Mouse (Mus musculus) neural tube, embryonic 13.5 days (tissue): ENCODE results near the gene Tle3. TPM values are rescaled to one million over a fixed set of nuclear protein-coding genes. Genes with fewer than 3 reads are reported as not detected.

Source experiments
- ATAC-seq: fragments of 200-750 bp; cut with Nextera tagmentation; 2 replicates; pipeline ENCODE4 v1.8.0; 2017; ENCODE audit warnings: low read depth, mild to moderate bottlenecking, moderate TSS enrichment, moderate library complexity
- H3K27ac ChIP-seq: fragments of 300-500 bp; sonication (generic); replicated peaks from 2 replicates; pipeline ENCODE4 v1.5.1; 2015; ENCODE audit warnings: moderate library complexity, mild to moderate bottlenecking, inconsistent platforms
- H3K27me3 ChIP-seq: fragments of 300-500 bp; sonication (generic); 2 replicates; pipeline ENCODE4 v1.6.1; 2015; ENCODE audit warnings: mild to moderate bottlenecking, inconsistent platforms
- H3K36me3 ChIP-seq: fragments of 300-500 bp; sonication (generic); 2 replicates; pipeline ENCODE4 v1.6.1; 2015; ENCODE audit warnings: mild to moderate bottlenecking, inconsistent platforms
- H3K4me1 ChIP-seq: fragments of 300-500 bp; sonication (generic); replicated peaks from 2 replicates; pipeline ENCODE4 v1.6.1; 2015; ENCODE audit warnings: inconsistent platforms
- H3K4me2 ChIP-seq: fragments of 300-500 bp; sonication (generic); 2 replicates; pipeline ENCODE4 v1.6.1; 2015; ENCODE audit warnings: inconsistent platforms, mild to moderate bottlenecking, moderate library complexity
- H3K4me3 ChIP-seq: fragments of 300-500 bp; sonication (generic); 2 replicates; pipeline ENCODE4 v1.5.1; 2015; ENCODE audit warnings: mild to moderate bottlenecking, inconsistent platforms
- H3K9ac ChIP-seq: fragments of 300-500 bp; sonication (generic); 2 replicates; pipeline ENCODE4 v1.6.1; 2015; ENCODE audit warnings: moderate library complexity, mild to moderate bottlenecking, inconsistent platforms
- H3K9me3 ChIP-seq: fragments of 300-500 bp; sonication (generic); 2 replicates; pipeline ENCODE4 v1.6.1; 2016; ENCODE audit warnings: inconsistent platforms
- WGBS: fragments of 180-500 bp; shearing (Covaris S2); methylation state at CpG from one replicate; pipeline ENCODE4 v1.1.7; 2015; 5-methylcytosine and 5-hydroxymethylcytosine counted together
- polyA plus RNA-seq: library from polyadenylated mRNA; unstranded; fragments of >200 nt; fragmentation: Nextera tagmentation; extraction: Ambion mirVana; gene quantifications from 2 replicates; pipeline ENCODE4 v1.2.1, GENCODE M21; 2015

Tle3 gene
- polyA plus RNA-seq, 1 experiment from 2014 or later = 31.1 TPM

DNA sequence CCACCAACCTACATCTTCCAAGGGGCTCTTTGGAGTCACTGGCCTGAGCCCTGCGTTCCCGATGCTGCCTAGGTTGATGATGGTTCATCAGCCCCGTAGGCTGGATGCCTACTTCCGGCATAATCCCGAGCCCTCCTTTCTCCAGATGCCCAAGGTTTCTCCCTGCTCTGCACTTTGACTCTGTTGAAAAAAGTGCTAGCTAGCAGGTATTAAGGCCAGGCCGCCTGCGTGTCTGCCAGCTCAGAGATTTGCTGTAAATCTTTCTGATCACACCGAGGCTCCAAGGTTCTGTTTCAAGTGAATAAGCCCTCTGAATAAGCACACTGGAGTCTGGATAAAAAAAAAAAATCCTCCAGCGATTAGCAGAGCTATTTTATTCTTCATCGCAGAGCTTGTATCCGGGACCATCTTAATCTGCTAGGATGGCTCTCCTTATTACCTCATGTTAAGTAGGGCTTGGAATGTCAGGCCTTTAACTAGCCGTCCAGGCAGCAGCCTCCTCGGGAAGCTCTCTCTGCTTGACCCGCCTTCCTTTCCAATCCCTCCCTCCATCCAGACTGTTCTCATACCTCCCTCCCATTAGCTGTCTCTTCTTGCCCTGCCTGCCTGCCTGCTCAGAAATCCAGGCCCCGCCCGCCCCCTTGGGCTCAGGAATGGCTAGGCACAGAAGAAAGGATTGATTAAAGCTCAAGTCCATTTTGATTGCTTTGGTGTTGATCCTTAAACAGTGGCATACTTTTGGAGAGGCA is 31.9 kb downstream of the Tle3 start:
- peaks cover 60% of the 10 kb centered on the region for H3K36me3 ChIP-seq
- WGBS = 54% methylated on average over 16 of the region's 16 CpGs

DNA sequence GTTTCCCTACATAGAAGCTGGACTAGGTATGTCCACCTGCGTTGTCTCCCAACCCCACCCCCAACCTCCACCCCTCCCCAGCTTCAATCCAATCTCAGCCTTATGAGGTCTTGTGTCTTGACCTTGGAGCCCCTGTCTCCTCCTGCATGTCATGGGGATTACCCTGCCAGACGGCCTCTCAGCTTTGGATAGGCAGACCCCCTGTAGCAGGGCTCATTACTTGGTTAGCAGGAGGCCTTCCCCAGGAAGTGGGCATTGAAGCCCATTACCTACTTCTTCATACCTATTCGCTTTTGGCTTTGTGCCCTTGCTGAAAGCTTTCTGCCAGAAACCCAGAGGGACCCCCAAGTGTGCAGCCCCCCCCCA is 32.4 kb downstream of the Tle3 start:
- Histone ChIP-seq H3K27ac (peak overlapping the region; percentile 87), H3K4me3 (no peak overlapping the region), H3K9me3 (no peaks in the 10 kb centered on the region), H3K36me3 (peaks cover 60% of the 10 kb centered on the region), H3K4me1 (peaks cover 72% of the 10 kb centered on the region), H3K27me3 (no peaks in the 10 kb centered on the region; the same call in 1 of the 2 replicates), H3K4me2 (peak overlapping the region; percentile 45), H3K9ac (peak overlapping the region; percentile 49)
- WGBS = 43% methylated on average over 3 of the region's 3 CpGs
- ATAC-seq = peak; percentile 34; the same call in 1 of the 2 replicates

More for the DNA sequence above, 31.9 kb downstream of the Tle3 start:
- no peak for ATAC-seq
- Histone ChIP-seq H3K9ac (peak overlapping the region; percentile 35), H3K27ac (peak overlapping the region; percentile 87), H3K4me2 (no peak overlapping the region), H3K9me3 (no peaks in the 10 kb centered on the region), H3K27me3 (no peaks in the 10 kb centered on the region; the same call in 1 of the 2 replicates), H3K4me3 (no peak overlapping the region), H3K4me1 (peaks cover 74% of the 10 kb centered on the region)

DNA sequence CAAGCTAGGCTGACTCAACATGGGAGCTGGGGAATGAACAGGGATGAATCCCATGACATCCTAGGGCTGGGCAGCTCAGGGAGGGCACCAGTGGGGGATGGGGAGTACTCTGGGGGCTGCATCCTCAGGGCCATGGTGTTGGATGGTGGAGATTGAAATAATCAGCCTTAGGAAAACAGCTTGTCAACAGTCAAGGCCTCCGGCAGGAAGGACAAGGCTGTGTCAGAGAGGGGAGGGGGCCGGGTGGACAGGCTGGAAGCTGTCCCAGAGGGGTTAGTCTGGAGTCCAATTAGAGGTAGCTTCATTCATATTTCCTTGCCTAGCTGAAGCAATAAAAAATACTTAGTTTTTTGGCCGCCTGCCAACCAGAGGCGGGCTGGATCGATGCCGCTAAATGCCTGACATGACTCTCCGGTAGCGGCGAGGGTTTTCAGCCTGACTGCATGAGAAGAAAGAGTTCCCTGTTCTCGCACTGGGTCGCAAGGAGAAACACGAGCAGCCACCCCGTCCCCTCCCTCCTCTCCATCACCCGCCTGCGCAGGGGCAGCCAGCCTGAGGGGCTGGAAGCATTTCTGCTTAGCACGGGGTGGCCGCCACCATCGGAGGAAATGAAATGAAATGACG is 32.9 kb downstream of the Tle3 start:
- H3K27me3 ChIP-seq = no peaks in the 10 kb centered on the region; the same call in 1 of the 2 replicates
- H3K27ac ChIP-seq = peak overlapping the region; percentile 87
- ATAC-seq = peak; percentile 86
- H3K36me3 ChIP-seq = peaks cover 60% of the 10 kb centered on the region
- H3K4me3 ChIP-seq = 0 out of 2 replicates have a peak overlapping the region, but pooled peaks have one; percentile 4
- H3K4me2 ChIP-seq = peak overlapping the region; percentile 45
- H3K9ac ChIP-seq = peak overlapping the region; percentile 49
- 7% methylated on average over 19 of the region's 19 CpGs for WGBS
- H3K4me1 ChIP-seq = peaks cover 72% of the 10 kb centered on the region
- no peaks in the 10 kb centered on the region for H3K9me3 ChIP-seq

DNA sequence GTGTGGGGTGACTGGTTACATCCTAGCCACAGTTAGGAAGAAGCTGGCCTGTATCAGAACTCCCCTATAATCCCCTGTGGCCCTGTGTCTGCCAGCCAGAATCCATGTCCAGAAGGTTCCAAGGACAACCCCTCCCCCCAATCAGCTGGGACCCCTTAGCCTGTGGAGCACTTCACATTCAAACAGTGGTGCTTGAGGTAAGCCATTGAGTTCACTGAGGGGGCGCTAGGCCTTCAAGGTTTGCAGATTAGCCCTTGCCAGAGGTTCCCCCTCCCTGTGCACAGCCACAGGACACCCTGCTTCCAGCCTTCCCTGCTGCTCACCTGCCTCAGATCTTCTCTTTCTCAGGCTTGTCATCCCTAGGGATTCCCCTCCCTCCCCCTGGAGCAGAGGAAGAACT is 34.2 kb downstream of the Tle3 start:
- no peak overlapping the region for H3K4me3 ChIP-seq
- H3K4me1 ChIP-seq = peaks cover 60% of the 10 kb centered on the region
- H3K4me2 ChIP-seq = no peak overlapping the region
- WGBS = 88% methylated on average over 1 of the region's 1 CpGs
- H3K9ac ChIP-seq = no peak overlapping the region
- peak overlapping the region; percentile 87 for H3K27ac ChIP-seq
- H3K27me3 ChIP-seq = no peaks in the 10 kb centered on the region; the same call in 1 of the 2 replicates
- H3K36me3 ChIP-seq = peaks cover 73% of the 10 kb centered on the region
- ATAC-seq = no peak
- H3K9me3 ChIP-seq = no peaks in the 10 kb centered on the region

DNA sequence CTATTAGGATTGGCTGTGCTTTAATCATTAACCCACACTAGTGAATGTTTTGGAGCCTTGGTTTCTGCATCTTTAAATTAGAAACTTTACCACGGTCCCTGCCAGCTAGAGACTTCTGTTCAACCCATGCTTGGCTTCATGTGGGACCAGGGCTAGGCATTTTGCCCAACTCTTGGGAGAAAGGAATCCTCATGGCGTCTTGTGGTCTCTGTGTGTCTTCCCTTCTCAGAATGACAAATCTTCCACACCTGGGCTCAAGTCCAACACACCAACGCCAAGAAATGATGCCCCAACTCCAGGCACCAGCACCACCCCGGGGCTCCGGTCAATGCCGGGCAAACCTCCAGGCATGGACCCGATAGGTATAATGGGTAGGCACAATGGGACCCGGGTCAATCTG is 36.9 kb downstream of the Tle3 start:
- Histone ChIP-seq H3K9ac (no peak overlapping the region), H3K4me1 (peaks cover 35% of the 10 kb centered on the region), H3K4me2 (no peak overlapping the region), H3K9me3 (no peaks in the 10 kb centered on the region), H3K27me3 (no peaks in the 10 kb centered on the region; the same call in 1 of the 2 replicates), H3K4me3 (no peak overlapping the region), H3K27ac (no peak overlapping the region), H3K36me3 (peaks cover 81% of the 10 kb centered on the region)
- WGBS = 94% methylated on average over 8 of the region's 8 CpGs
- ATAC-seq = no peak

DNA sequence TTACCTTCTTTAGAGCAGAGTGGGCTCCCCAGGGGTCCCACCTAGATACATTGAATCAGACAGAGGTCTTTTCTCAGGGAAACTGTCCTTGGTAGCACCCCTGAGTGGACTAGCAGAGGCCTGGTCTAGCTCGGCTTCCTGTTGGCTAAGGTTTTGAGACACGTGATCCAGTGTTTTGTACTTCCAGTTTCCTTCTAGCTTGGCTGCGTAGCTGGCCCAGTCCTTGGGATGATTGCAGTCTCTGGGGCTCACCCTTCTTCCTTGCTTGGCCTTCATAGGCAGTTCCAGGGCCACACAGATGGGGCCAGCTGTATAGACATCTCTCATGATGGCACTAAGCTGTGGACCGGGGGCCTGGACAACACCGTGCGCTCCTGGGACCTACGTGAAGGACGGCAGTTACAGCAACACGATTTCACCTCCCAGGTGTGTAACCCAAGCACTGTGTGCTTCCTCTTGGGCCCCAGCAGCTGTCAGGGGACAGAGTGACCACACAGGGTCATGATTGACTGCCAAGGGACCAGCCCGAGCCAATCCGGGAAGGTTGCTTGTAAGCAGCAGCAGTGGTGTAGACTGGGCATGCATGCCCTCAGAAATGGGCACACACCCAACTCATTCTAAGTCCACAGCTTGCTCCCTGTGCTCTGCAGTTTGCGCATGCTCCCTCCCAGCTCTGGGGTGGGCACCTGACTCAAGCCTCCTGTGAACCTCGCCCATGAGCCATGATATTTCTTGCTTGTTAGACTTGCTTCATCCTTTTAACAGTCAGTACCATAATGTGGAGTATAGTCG is 41.7 kb downstream of the Tle3 start:
- Histone ChIP-seq H3K4me2 (no peak overlapping the region), H3K27ac (no peak overlapping the region), H3K27me3 (no peaks in the 10 kb centered on the region), H3K9ac (no peak overlapping the region), H3K4me3 (no peak overlapping the region), H3K36me3 (peaks cover 98% of the 10 kb centered on the region), H3K9me3 (no peaks in the 10 kb centered on the region), H3K4me1 (0 out of 2 replicates have a peak, but pooled peaks cover 6% of the 10 kb centered on the region)
- 86% methylated on average over 14 of the region's 14 CpGs for WGBS
- ATAC-seq = no peak

DNA sequence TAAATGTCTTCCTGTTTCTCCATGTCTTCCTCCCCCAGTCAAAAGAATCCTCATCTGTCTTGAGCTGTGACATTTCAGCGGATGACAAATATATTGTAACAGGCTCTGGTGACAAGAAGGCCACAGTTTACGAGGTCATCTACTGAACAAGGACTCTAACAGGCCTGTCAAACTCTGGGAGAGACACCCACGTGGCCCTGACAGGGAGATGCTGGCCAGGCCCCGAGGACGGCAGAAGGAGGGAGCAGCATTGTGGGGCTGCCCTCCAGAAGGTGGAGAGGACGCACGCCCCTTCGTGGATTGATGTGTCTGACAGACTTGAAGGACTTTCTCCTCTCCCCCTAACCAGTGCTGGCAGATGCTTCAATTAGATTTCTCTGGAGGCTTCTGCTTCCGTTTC is 44.4 kb downstream of the Tle3 start:
- Histone ChIP-seq H3K4me1 (0 out of 2 replicates have a peak, but pooled peaks cover 6% of the 10 kb centered on the region), H3K4me2 (no peak overlapping the region), H3K27ac (no peak overlapping the region), H3K36me3 (peaks cover 76% of the 10 kb centered on the region), H3K27me3 (no peaks in the 10 kb centered on the region), H3K9me3 (no peaks in the 10 kb centered on the region), H3K9ac (no peak overlapping the region), H3K4me3 (no peak overlapping the region)
- WGBS = 57% methylated on average over 9 of the region's 9 CpGs
- ATAC-seq = no peak

DNA sequence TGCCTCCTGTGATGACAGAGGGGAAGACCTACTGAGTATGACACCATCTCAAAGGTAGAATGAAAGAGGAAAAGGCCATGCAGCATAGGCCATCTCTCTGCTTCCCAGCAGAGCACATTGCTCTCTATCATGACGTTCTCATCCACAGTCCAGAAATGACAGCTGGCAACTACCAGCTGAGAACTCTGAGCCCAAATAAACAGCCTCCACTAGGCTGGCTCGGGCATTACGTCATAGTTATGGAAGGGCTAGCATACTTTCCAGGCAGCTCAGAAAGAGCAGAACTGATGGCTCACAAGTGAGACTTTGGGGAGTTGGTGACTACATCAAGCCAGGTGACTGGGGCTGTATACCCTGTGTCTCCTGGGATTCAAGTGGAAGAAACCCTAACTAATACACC is 49.5 kb downstream of the Tle3 start:
- no peak for ATAC-seq
- WGBS = 88% methylated on average over 3 of the region's 3 CpGs
- no peak overlapping the region for H3K4me2 ChIP-seq

DNA sequence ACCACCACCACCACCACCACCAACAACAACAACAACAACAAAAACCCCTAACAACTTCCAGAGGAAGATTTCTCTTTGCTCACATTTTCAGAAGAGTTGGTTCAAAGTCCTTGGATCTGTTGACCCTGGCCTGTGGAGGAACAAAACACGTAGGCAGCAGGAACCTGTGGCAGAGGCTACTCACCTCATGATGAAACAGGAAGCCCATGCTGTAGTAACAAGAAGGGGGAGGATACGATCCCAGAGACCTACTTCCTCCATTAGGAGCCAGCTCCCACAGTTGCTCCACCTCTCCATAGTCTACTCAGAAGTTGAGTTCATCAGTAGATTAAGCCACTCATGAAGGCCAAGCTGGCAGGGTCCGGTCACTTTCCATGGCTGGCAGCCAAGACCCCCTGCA is 52.1 kb downstream of the Tle3 start:
- no peaks in the 10 kb centered on the region for H3K9me3 ChIP-seq
- H3K9ac ChIP-seq = no peak overlapping the region
- H3K27ac ChIP-seq = no peak overlapping the region
- ATAC-seq = no peak
- no peak overlapping the region for H3K4me2 ChIP-seq
- H3K36me3 ChIP-seq = peaks cover 2% of the 10 kb centered on the region
- peaks cover 31% of the 10 kb centered on the region for H3K27me3 ChIP-seq
- WGBS = 88% methylated on average over 3 of the region's 3 CpGs
- no peaks in the 10 kb centered on the region for H3K4me1 ChIP-seq
- no peak overlapping the region for H3K4me3 ChIP-seq

More for the DNA sequence above, 49.5 kb downstream of the Tle3 start:
- Histone ChIP-seq H3K9ac (no peak overlapping the region), H3K27me3 (peaks cover 8% of the 10 kb centered on the region), H3K4me3 (no peak overlapping the region), H3K27ac (no peak overlapping the region), H3K36me3 (peaks cover 26% of the 10 kb centered on the region), H3K9me3 (no peaks in the 10 kb centered on the region), H3K4me1 (no peaks in the 10 kb centered on the region)

DNA sequence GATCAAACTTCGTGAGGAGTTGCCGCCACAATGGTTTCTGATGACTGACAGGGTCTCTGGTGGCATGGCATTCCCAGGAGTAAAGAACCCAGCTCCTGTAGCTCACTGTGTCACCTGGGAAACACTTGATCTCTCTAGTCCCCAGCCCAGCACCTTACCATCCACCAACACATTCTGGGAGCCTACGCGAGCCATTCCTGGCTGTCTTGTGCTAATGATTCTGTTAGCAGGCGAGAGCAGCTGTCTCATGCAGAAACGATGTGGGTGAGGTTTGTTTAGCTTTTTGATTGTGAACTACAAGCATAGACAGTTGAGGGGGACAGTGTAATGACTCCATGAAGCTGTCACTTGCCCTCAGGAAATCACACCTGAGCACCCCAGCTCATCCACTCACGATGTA is 54.3 kb downstream of the Tle3 start:
- no peaks in the 10 kb centered on the region for H3K4me1 ChIP-seq
- peaks cover 44% of the 10 kb centered on the region for H3K27me3 ChIP-seq
- 80% methylated on average over 7 of the region's 7 CpGs for WGBS
- no peak overlapping the region for H3K4me3 ChIP-seq
- no peak overlapping the region for H3K27ac ChIP-seq
- H3K9ac ChIP-seq = no peak overlapping the region
- H3K4me2 ChIP-seq = no peak overlapping the region
- H3K9me3 ChIP-seq = no peaks in the 10 kb centered on the region
- no peak for ATAC-seq
- H3K36me3 ChIP-seq = no peaks in the 10 kb centered on the region

DNA sequence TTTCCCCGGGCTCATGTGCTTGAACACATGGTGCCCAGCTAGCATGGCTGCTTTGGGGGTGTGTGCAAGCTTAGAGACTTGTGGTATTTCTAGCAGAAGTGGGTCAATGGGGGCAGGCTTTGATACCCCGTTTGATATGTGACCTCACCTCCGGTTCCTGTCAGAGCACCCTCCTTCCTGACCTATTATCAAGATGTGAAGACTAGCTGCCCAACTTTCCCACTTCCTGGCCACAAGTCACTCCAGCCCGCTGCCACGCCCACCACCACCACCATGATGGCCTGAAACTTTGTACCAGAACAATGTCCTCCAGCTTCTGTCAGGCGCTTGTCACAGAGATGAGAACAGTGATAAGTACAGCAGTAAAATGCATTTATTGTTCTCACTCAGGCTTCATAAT is 54.9 kb downstream of the Tle3 start:
- WGBS = 87% methylated on average over 6 of the region's 6 CpGs

DNA sequence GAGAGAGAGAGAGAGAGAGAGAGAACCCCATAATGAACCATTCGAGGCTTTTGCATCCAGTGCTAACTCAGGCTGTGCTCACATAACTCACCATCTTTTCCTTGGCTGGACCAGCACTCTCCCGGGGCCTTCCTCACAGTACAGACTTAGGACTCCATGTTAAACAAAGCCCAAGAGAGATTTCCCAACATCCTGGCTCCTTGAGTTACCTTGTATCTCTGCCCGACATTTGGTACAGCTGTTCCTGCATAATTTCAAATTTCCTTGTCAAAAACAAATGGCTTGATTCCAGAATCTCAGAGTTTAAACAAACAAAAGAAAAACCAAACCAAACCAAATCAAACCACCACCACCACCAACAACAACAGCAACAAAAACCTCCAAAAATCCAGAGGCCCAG is 55.7 kb downstream of the Tle3 start:
- Histone ChIP-seq H3K4me2 (no peak overlapping the region), H3K4me1 (no peaks in the 10 kb centered on the region), H3K27ac (no peak overlapping the region), H3K36me3 (no peaks in the 10 kb centered on the region), H3K9ac (no peak overlapping the region), H3K27me3 (peaks cover 52% of the 10 kb centered on the region), H3K9me3 (no peaks in the 10 kb centered on the region), H3K4me3 (no peak overlapping the region)
- WGBS = 86% methylated on average over 3 of the region's 3 CpGs
- no peak for ATAC-seq

More for the DNA sequence above, 54.9 kb downstream of the Tle3 start:
- H3K4me3 ChIP-seq = no peak overlapping the region
- H3K4me2 ChIP-seq = no peak overlapping the region
- H3K27ac ChIP-seq = no peak overlapping the region
- peaks cover 49% of the 10 kb centered on the region for H3K27me3 ChIP-seq
- H3K9me3 ChIP-seq = no peaks in the 10 kb centered on the region
- no peaks in the 10 kb centered on the region for H3K4me1 ChIP-seq
- no peak overlapping the region for H3K9ac ChIP-seq
- no peaks in the 10 kb centered on the region for H3K36me3 ChIP-seq
- ATAC-seq = no peak
